Mouse (Mus musculus) hindbrain, embryonic 10.5 days (tissue): ENCODE measurements around the gene Lrfn5. TPM values are rescaled to one million over a fixed set of nuclear protein-coding genes. Genes with fewer than 3 reads are reported as not detected.

Experiments used
- DNase-seq: peaks from one replicate; pipeline ENCODE4 v3.0.0-alpha.2; 2017; ENCODE audit warnings: low spot score
- H3K27ac ChIP-seq: fragments of 300-500 bp; sonication (generic); 2 replicates; pipeline ENCODE4 v1.5.1; 2016; ENCODE audit warnings: mild to moderate bottlenecking, moderate library complexity
- H3K27me3 ChIP-seq: fragments of 300-500 bp; sonication (generic); 2 replicates; pipeline ENCODE4 v1.6.1; 2016; ENCODE audit warnings: mild to moderate bottlenecking; ENCODE audit not compliant: poor library complexity, insufficient read depth, severe bottlenecking
- H3K36me3 ChIP-seq: fragments of 300-500 bp; sonication (generic); 2 replicates; pipeline ENCODE4 v1.6.1; 2016; ENCODE audit warnings: mild to moderate bottlenecking, moderate library complexity
- H3K4me1 ChIP-seq: fragments of 300-500 bp; sonication (generic); replicated peaks from 2 replicates; pipeline ENCODE4 v1.6.1; 2016; ENCODE audit warnings: mild to moderate bottlenecking
- H3K4me3 ChIP-seq: fragments of 300-500 bp; sonication (generic); 2 replicates; pipeline ENCODE4 v1.5.1; 2016; ENCODE audit warnings: mild to moderate bottlenecking, moderate library complexity
- H3K9me3 ChIP-seq: fragments of 300-500 bp; sonication (generic); 2 replicates; pipeline ENCODE4 v1.6.1; 2016; ENCODE audit warnings: mild to moderate bottlenecking, moderate library complexity
- WGBS: fragments of 180-500 bp; shearing (Covaris S2); methylation state at CpG from one replicate; pipeline ENCODE4 v1.1.7; 2016; 5-methylcytosine and 5-hydroxymethylcytosine counted together
- polyA plus RNA-seq: library from polyadenylated mRNA; unstranded; fragments of >200 nt; fragmentation: Nextera tagmentation; extraction: Ambion mirVana; gene quantifications from 2 replicates; pipeline ENCODE4 v1.2.1, GENCODE M21; 2016

Gene Lrfn5
- polyA plus RNA-seq, 1 experiment from 2014 or later = 2.6 TPM

GRCm38 (mm10) chr12:61807073-61807605 is 284.2 kb downstream of the Lrfn5 start:
- H3K4me3 ChIP-seq = no peak overlapping the region
- 83% methylated on average over 4 of the region's 4 CpGs for WGBS
- no peaks in the 10 kb centered on the region for H3K27me3 ChIP-seq
- H3K9me3 ChIP-seq = no peaks in the 10 kb centered on the region
- DNase-seq = no peak
- no peaks in the 10 kb centered on the region for H3K36me3 ChIP-seq
- no peak overlapping the region for H3K27ac ChIP-seq
- no peaks in the 10 kb centered on the region for H3K4me1 ChIP-seq

- Histone ChIP-seq H3K4me3 (no peak overlapping the region), H3K36me3 (no peaks in the 10 kb centered on the region), H3K27ac (no peak overlapping the region), H3K9me3 (no peaks in the 10 kb centered on the region), H3K4me1 (no peaks in the 10 kb centered on the region), H3K27me3 (no peaks in the 10 kb centered on the region)
- DNase-seq = no peak
- 95% methylated on average over 5 of the region's 5 CpGs for WGBS
These were observed 300.7 kb downstream of the Lrfn5 start for GRCm38 (mm10) chr12:61823601-61824000.

- 8% methylated on average over 1 of the region's 1 CpGs for WGBS
- no peak for DNase-seq
These were observed 303.4 kb downstream of the Lrfn5 start for GRCm38 (mm10) chr12:61826311-61826710.

GRCm38 (mm10) chr12:61842599-61843291 is 319.8 kb downstream of the Lrfn5 start:
- Histone ChIP-seq H3K4me3 (no peak overlapping the region), H3K27me3 (no peaks in the 10 kb centered on the region), H3K36me3 (no peaks in the 10 kb centered on the region), H3K27ac (no peak overlapping the region), H3K4me1 (no peaks in the 10 kb centered on the region), H3K9me3 (no peaks in the 10 kb centered on the region)
- 91% methylated on average over 9 of the region's 9 CpGs for WGBS
- DNase-seq = no peak

More at GRCm38 (mm10) chr12:61826311-61826710, 303.4 kb downstream of the Lrfn5 start:
- H3K27me3 ChIP-seq = no peaks in the 10 kb centered on the region
- no peaks in the 10 kb centered on the region for H3K9me3 ChIP-seq
- no peaks in the 10 kb centered on the region for H3K4me1 ChIP-seq
- H3K27ac ChIP-seq = no peak overlapping the region
- H3K36me3 ChIP-seq = no peaks in the 10 kb centered on the region
- H3K4me3 ChIP-seq = no peak overlapping the region

- DNase-seq = no peak
- Histone ChIP-seq H3K4me3 (no peak overlapping the region), H3K36me3 (no peaks in the 10 kb centered on the region), H3K27me3 (no peaks in the 10 kb centered on the region), H3K4me1 (no peaks in the 10 kb centered on the region), H3K9me3 (no peaks in the 10 kb centered on the region), H3K27ac (no peak overlapping the region)
- WGBS = 45% methylated on average over 1 of the region's 1 CpGs
These were observed 331.2 kb downstream of the Lrfn5 start for GRCm38 (mm10) chr12:61854183-61854582.
